Mouse (Mus musculus): ENCODE data around the gene Slc18a3.

GRCm38 (mm10) chr14:32429030-32429602 lies 35.5 kb downstream of the Slc18a3 start:
- TF ChIP-seq GATA1 (IDR thresholded peaks at IDR 0.05; ENCODE audit: low read length) (no peak), TAL1 (IDR thresholded peaks at IDR 0.05; ENCODE audit: low read length) (no peak)
